Mouse (Mus musculus): ENCODE measurements around the gene I0C0044D17Rik.
"Not testable (repeated sequence)": the region's sequence is repeated elsewhere in the genome, so short reads cannot be mapped to it uniquely, and the experiment has no call there.

I0C0044D17Rik gene

GRCm38 (mm10) chr4:98823740-98824139 is at the start of gene I0C0044D17Rik:
Gene I0C0044D17Rik (minus strand): TSS chr4:98823840.
- DNase-seq (ENCODE audit: low spot score in 2 of 2), result not testable (repeated sequence)

- peak; percentile 9 to 14 for DNase-seq (ENCODE audit: low spot score in 2 of 2)
These were observed 42.0 kb upstream of the I0C0044D17Rik start for GRCm38 (mm10) chr4:98865386-98866237.

GRCm38 (mm10) chr4:98864546-98864945 is 40.9 kb upstream of the I0C0044D17Rik start:
- no peak for DNase-seq (ENCODE audit: low spot score in 2 of 2)

- no peak for DNase-seq (ENCODE audit: low spot score in 2 of 2)
These were observed 40.5 kb upstream of the I0C0044D17Rik start for GRCm38 (mm10) chr4:98864094-98864493.

GRCm38 (mm10) chr4:98863451-98863850 is 39.8 kb upstream of the I0C0044D17Rik start:
- DNase-seq (ENCODE audit: low spot score in 2 of 2), result no peak

- no peak for DNase-seq (ENCODE audit: low spot score in 2 of 2)
These were observed 34.7 kb upstream of the I0C0044D17Rik start for GRCm38 (mm10) chr4:98858151-98858855.

- no peak for DNase-seq (ENCODE audit: low spot score in 2 of 2)
These were observed 33.5 kb upstream of the I0C0044D17Rik start for GRCm38 (mm10) chr4:98857037-98857648.

- no peak for DNase-seq (ENCODE audit: low spot score in 2 of 2)
These were observed 30.3 kb upstream of the I0C0044D17Rik start for GRCm38 (mm10) chr4:98853926-98854325.

GRCm38 (mm10) chr4:98850485-98850884 is 26.8 kb upstream of the I0C0044D17Rik start:
- DNase-seq (ENCODE audit: low spot score in 2 of 2), result not testable (repeated sequence)

- no peak for DNase-seq (ENCODE audit: low spot score in 2 of 2)
These were observed 23.7 kb upstream of the I0C0044D17Rik start for GRCm38 (mm10) chr4:98847120-98847885.

GRCm38 (mm10) chr4:98846396-98846795 is 22.8 kb upstream of the I0C0044D17Rik start:
- no peak for DNase-seq (ENCODE audit: low spot score in 2 of 2)

GRCm38 (mm10) chr4:98845687-98846125 is 22.1 kb upstream of the I0C0044D17Rik start:
- no peak for DNase-seq (ENCODE audit: low spot score in 2 of 2)

GRCm38 (mm10) chr4:98845201-98845600 is 21.6 kb upstream of the I0C0044D17Rik start:
- DNase-seq (ENCODE audit: low spot score in 2 of 2), result no peak

- no peak for DNase-seq (ENCODE audit: low spot score in 2 of 2)
These were observed 20.4 kb upstream of the I0C0044D17Rik start for GRCm38 (mm10) chr4:98843906-98844597.

- DNase-seq (ENCODE audit: low spot score in 2 of 2), result not testable (repeated sequence)
These were observed 17.6 kb upstream of the I0C0044D17Rik start for GRCm38 (mm10) chr4:98841251-98841650.

- no peak for DNase-seq (ENCODE audit: low spot score in 2 of 2)
These were observed 16.9 kb upstream of the I0C0044D17Rik start for GRCm38 (mm10) chr4:98840526-98840925.

- DNase-seq (ENCODE audit: low spot score in 2 of 2), result no peak
These were observed 15.3 kb upstream of the I0C0044D17Rik start for GRCm38 (mm10) chr4:98838913-98839312.

GRCm38 (mm10) chr4:98837715-98838505 is 14.3 kb upstream of the I0C0044D17Rik start:
- no peak for DNase-seq (ENCODE audit: low spot score in 2 of 2)

GRCm38 (mm10) chr4:98836519-98836918 is 12.9 kb upstream of the I0C0044D17Rik start:
- no peak for DNase-seq (ENCODE audit: low spot score in 2 of 2)

- no peak for DNase-seq (ENCODE audit: low spot score in 2 of 2)
These were observed 11.1 kb upstream of the I0C0044D17Rik start for GRCm38 (mm10) chr4:98834782-98835181.
